Mouse (Mus musculus) stomach, postnatal 0 days (tissue): ENCODE results near the gene Hoxc5. TPM values are rescaled to one million over a fixed set of nuclear protein-coding genes. Genes with fewer than 3 reads are reported as not detected.

Experiments used
- ATAC-seq: fragments of 200-750 bp; cut with Nextera tagmentation; 2 replicates; pipeline ENCODE4 v1.8.0; 2017; ENCODE audit not compliant: low FRiP score, low TSS enrichment
- DNase-seq: peaks from one replicate; pipeline ENCODE4 v3.0.0-alpha.2; 2016; ENCODE audit warnings: low spot score
- H3K27ac ChIP-seq: fragments of 300-500 bp; sonication (generic); replicated peaks from 2 replicates; pipeline ENCODE4 v1.5.1; 2014; ENCODE audit warnings: mild to moderate bottlenecking, control low read depth
- H3K27me3 ChIP-seq: fragments of 300-500 bp; sonication (generic); 2 replicates; pipeline ENCODE4 v1.6.1; 2014; ENCODE audit warnings: low read length; ENCODE audit not compliant: control insufficient read depth, insufficient read depth
- H3K36me3 ChIP-seq: fragments of 300-500 bp; sonication (generic); 2 replicates; pipeline ENCODE4 v1.6.1; 2014; ENCODE audit warnings: low read length, mixed read lengths; ENCODE audit not compliant: control insufficient read depth, insufficient read depth
- H3K4me1 ChIP-seq: fragments of 300-500 bp; sonication (generic); replicated peaks from 2 replicates; pipeline ENCODE4 v1.6.1; 2014; ENCODE audit warnings: antibody characterized with exemption; ENCODE audit not compliant: control insufficient read depth, insufficient read depth
- H3K4me2 ChIP-seq: fragments of 300-500 bp; sonication (generic); replicated peaks from 2 replicates; pipeline ENCODE4 v1.6.1; 2014; ENCODE audit warnings: low read depth, mild to moderate bottlenecking, control low read depth, moderate library complexity
- H3K4me3 ChIP-seq: fragments of 300-500 bp; sonication (generic); 2 replicates; pipeline ENCODE4 v1.5.1; 2014; ENCODE audit warnings: low read depth, low read length, control low read depth
- H3K9ac ChIP-seq: fragments of 300-500 bp; sonication (generic); 2 replicates; pipeline ENCODE4 v1.6.1; 2014; ENCODE audit warnings: mild to moderate bottlenecking, low read length, control low read depth, mixed read lengths
- H3K9me3 ChIP-seq: fragments of 300-500 bp; sonication (generic); 2 replicates; pipeline ENCODE4 v1.6.1; 2016; ENCODE audit warnings: low read length; ENCODE audit not compliant: control insufficient read depth
- CTCF ChIP-seq: IDR thresholded peaks from 2 replicates; pipeline ENCODE4 v1.5.1; 2016; ENCODE audit warnings: antibody characterized with exemption, low read depth, mild to moderate bottlenecking, moderate library complexity
- EP300 ChIP-seq: optimal IDR thresholded peaks from 2 replicates; pipeline ENCODE3; 2016; ENCODE audit warnings: antibody characterized with exemption
- WGBS: fragments of 180-500 bp; shearing (Covaris S2); extraction: QIAGEN DNeasy Blood & Tissue Kit; methylation state at CpG from one replicate; pipeline ENCODE4 v1.1.7; 2014; 5-methylcytosine and 5-hydroxymethylcytosine counted together
- polyA plus RNA-seq: library from polyadenylated mRNA; unstranded; fragments of >200 nt; fragmentation: Nextera tagmentation; extraction: Ambion mirVana; gene quantifications from 2 replicates; pipeline ENCODE4 v1.2.1, GENCODE M21; 2015

Gene Hoxc5
- polyA plus RNA-seq, 1 experiment from 2014 or later, result 18.0 TPM

GRCm38 (mm10) chr15:102997431-102997830 lies 30.2 kb downstream of the Hoxc5 start:
- Histone ChIP-seq H3K27ac (no peak overlapping the region), H3K4me1 (0 out of 2 replicates have a peak, but pooled peaks cover 2% of the 10 kb centered on the region), H3K9me3 (no peaks in the 10 kb centered on the region), H3K9ac (no peak overlapping the region), H3K4me2 (peak overlapping the region; percentile 34; the same call in 1 of the 2 replicates), H3K4me3 (peak overlapping the region; percentile 45; the same call in 1 of the 2 replicates), H3K27me3 (peaks cover 15% of the 10 kb centered on the region; the same call in 1 of the 2 replicates), H3K36me3 (no peaks in the 10 kb centered on the region)
- ATAC-seq, result no peak
- no peak for TF ChIP-seq CTCF
- no peak for TF ChIP-seq EP300
- DNase-seq, result no peak
- WGBS, result 6% methylated on average over 3 of the region's 3 CpGs

- TF ChIP-seq CTCF, result no peak
- no peak for TF ChIP-seq EP300
- Histone ChIP-seq H3K4me1 (0 out of 2 replicates have a peak, but pooled peaks cover 2% of the 10 kb centered on the region), H3K9ac (peak within 1 kb of the TSS; percentile 61), H3K9me3 (no peaks in the 10 kb centered on the region), H3K4me3 (peak within 1 kb of the TSS; percentile 45), H3K27me3 (peaks cover 15% of the 10 kb centered on the region; the same call in 1 of the 2 replicates), H3K36me3 (no peaks in the 10 kb centered on the region), H3K4me2 (peak within 1 kb of the TSS; percentile 80), H3K27ac (peak within 1 kb of the TSS; percentile 78)
- DNase-seq (no peak), ATAC-seq (no peak)
- WGBS, result 4% methylated on average over 19 of the region's 19 CpGs
Observed at GRCm38 (mm10) chr15:102997939-102998355, 30.7 kb downstream of the Hoxc5 start, which contains the start of gene Hoxc6. Gene Hoxc6, plus strand, starts transcription at chr15:102998257.

GRCm38 (mm10) chr15:102998608-102999182 lies 31.5 kb downstream of the Hoxc5 start:
- H3K9ac ChIP-seq, result peak overlapping the region; percentile 61
- H3K9me3 ChIP-seq, result no peaks in the 10 kb centered on the region
- peak overlapping the region; percentile 78 for H3K27ac ChIP-seq
- 3% methylated on average over 19 of the region's 19 CpGs for WGBS
- H3K4me3 ChIP-seq, result peak overlapping the region; percentile 45
- no peaks in the 10 kb centered on the region for H3K36me3 ChIP-seq
- no peak for ATAC-seq
- 0 out of 2 replicates have a peak, but pooled peaks cover 2% of the 10 kb centered on the region for H3K4me1 ChIP-seq
- TF ChIP-seq CTCF (no peak), EP300 (no peak)
- no peak for DNase-seq
- peaks cover 15% of the 10 kb centered on the region; the same call in 1 of the 2 replicates for H3K27me3 ChIP-seq
- peak overlapping the region; percentile 80 for H3K4me2 ChIP-seq

DNA sequence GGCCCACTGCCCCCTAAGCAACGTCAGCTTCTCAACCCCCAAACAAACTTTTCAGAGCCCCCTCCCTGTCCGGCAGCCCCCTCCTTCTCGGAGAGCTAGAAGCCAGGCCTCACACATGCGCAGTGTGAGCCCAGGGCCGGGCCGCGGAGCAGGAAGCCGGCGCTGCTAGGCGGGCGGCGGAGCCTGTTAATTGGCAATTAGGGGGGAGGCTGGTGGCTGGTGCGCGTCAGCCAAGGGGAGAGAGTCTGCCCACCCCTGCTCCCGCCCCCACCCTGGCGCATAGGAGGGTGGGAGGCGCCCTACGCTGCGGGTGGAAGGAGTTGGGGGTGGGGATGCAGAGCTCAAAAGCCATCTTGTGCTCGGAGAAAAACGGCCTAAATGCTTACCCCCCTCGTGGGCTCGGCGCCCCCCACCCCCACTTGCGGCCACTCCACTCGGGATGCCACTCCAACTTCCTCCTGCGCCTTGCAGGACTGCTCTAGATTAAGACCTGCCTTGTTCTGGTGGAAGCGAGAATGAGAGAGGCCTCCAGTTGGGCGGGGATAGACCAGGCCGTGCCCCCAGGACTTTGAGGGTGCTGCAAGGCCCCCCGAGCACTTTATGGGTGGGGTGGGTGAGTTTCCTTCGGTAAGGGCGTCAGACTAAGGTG lies 32.1 kb downstream of the Hoxc5 start:
- no peak for TF ChIP-seq EP300
- TF ChIP-seq CTCF, result no peak
- peak overlapping the region; percentile 78 for H3K27ac ChIP-seq
- H3K4me3 ChIP-seq, result peak overlapping the region; percentile 45
- 1% methylated on average over 33 of the region's 33 CpGs for WGBS
- DNase-seq, result peak; percentile 56
- 0 out of 2 replicates have a peak, but pooled peaks cover 2% of the 10 kb centered on the region for H3K4me1 ChIP-seq
- H3K9me3 ChIP-seq, result no peaks in the 10 kb centered on the region
- peak overlapping the region; percentile 80 for H3K4me2 ChIP-seq
- ATAC-seq, result peak; percentile 71; the same call in 1 of the 2 replicates
- peaks cover 17% of the 10 kb centered on the region; the same call in 1 of the 2 replicates for H3K27me3 ChIP-seq
- peak overlapping the region; percentile 61 for H3K9ac ChIP-seq
- H3K36me3 ChIP-seq, result no peaks in the 10 kb centered on the region

- WGBS, result 20% methylated on average over 11 of the region's 11 CpGs
- DNase-seq (no peak), ATAC-seq (peak; percentile 19; the same call in 1 of the 2 replicates)
- Histone ChIP-seq H3K27ac (peak overlapping the region; percentile 78), H3K9me3 (no peaks in the 10 kb centered on the region), H3K27me3 (peaks cover 15% of the 10 kb centered on the region; the same call in 1 of the 2 replicates), H3K4me3 (peak overlapping the region; percentile 45), H3K36me3 (no peaks in the 10 kb centered on the region), H3K9ac (no peak overlapping the region), H3K4me2 (peak overlapping the region; percentile 80), H3K4me1 (0 out of 2 replicates have a peak, but pooled peaks cover 2% of the 10 kb centered on the region)
- TF ChIP-seq CTCF (no peak), EP300 (no peak)
Observed at GRCm38 (mm10) chr15:102999955-103000354, 32.7 kb downstream of the Hoxc5 start.
